Mouse (Mus musculus): Measurements from ENCODE around the gene Defb3. TPM values are rescaled to one million over a fixed set of nuclear protein-coding genes. Genes with fewer than 3 reads are reported as not detected.
"Not testable (repeated sequence)": the region's sequence is repeated elsewhere in the genome, so short reads cannot be mapped to it uniquely, and the experiment has no call there.

Gene Defb3
- not detected in 2 replicates for polyA plus RNA-seq (2015; fragmentation: Nextera tagmentation; extraction: Ambion mirVana)

DNA sequence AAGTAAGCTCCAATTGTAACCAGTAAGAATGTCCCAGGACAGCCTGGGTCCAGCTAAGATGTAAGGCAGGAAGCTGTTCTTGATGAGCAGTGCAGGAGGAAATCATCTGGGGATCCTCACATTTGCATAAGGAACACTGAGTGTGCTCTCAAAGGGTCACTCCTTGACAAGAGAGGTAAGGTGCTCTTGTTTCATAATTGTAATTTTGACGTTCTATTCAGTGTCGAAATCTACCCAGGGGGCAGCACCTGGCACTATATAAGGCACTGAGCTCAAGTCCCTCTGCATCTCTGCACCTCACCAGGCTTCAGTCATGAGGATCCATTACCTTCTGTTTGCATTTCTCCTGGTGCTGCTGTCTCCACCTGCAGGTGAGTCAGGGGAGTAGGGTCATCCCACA is at the start of gene Defb3:
Gene Defb3 (plus strand): TSS at position 301 of the 400 bp plus-strand sequence.
- WGBS = 50% methylated on average over 2 of the region's 2 CpGs
- not testable (repeated sequence) for H3K4me3 ChIP-seq (replicated peaks); ATAC-seq; H3K27ac ChIP-seq; H3K9ac ChIP-seq (replicated peaks); H3K36me3 ChIP-seq; H3K4me1 ChIP-seq (replicated peaks); H3K27me3 ChIP-seq; H3K4me2 ChIP-seq (replicated peaks); H3K9me3 ChIP-seq

GRCm38 (mm10) chr8:19247280-19247679 is 45.9 kb upstream of the Defb3 start, which contains the start of gene Defb5:
Gene Defb5 (plus strand): TSS chr8:19247580.
- WGBS = 93% methylated on average over 5 of the region's 5 CpGs
- ATAC-seq = no peak
- Histone ChIP-seq H3K36me3 (no peaks in the 10 kb centered on the region), H3K4me1 (replicated peaks) (no peaks in the 10 kb centered on the region), H3K27me3 (no peaks in the 10 kb centered on the region), H3K4me3 (replicated peaks) (no peak within 1 kb of the TSS), H3K27ac (no peak within 1 kb of the TSS), H3K4me2 (replicated peaks) (no peak within 1 kb of the TSS), H3K9me3 (0 out of 2 replicates have a peak, but pooled peaks cover 6% of the 10 kb centered on the region), H3K9ac (replicated peaks) (no peak within 1 kb of the TSS)

DNA sequence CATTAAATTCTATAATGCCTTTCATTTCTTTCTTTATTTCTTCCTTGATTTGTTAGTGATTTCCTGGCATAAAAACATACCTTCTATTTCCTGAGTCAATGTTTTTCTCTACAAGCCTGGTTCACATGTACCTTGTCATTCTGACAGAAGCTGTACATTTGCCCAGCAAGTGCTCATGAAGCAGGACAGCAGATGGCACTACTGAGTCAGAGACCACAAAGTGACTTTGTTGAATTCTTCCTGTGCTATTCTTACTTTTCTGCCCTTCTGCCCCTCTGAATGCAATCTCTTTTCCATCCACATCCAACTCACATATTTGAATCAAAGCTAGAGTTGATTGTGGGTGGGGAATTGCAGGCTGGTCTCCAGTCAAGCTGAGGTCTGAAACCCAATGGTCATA is 35.0 kb upstream of the Defb3 start:
- no peak overlapping the region for H3K9ac ChIP-seq (replicated peaks)
- H3K36me3 ChIP-seq = no peaks in the 10 kb centered on the region
- no peak overlapping the region for H3K4me2 ChIP-seq (replicated peaks)
- no peak overlapping the region for H3K4me3 ChIP-seq (replicated peaks)
- peaks cover 5% of the 10 kb centered on the region; the same call in 1 of the 2 replicates for H3K9me3 ChIP-seq
- no peak for ATAC-seq
- no peaks in the 10 kb centered on the region for H3K27me3 ChIP-seq
- H3K27ac ChIP-seq = no peak overlapping the region
- no peaks in the 10 kb centered on the region for H3K4me1 ChIP-seq (replicated peaks)

DNA sequence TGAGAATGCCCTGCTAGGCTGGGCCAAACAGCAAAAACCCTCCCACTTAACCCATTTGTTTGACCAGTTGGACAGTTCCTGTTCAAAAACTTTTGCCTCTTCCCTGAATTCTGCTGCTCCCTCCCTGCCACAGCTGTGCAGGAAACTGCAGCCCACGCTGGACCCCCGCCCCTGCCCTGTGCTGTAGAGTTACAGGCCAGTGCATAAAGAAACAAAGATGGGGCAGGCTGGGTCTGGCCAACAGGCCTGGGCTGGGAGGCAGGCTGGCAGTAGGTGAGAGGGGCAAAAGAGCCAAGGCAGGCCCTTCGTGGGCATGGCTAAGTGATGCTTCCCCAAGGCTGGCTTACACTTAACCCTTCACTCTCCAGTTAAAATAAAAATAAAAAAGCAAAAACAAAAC is 33.5 kb upstream of the Defb3 start:
- no peak overlapping the region for H3K9ac ChIP-seq (replicated peaks)
- no peak overlapping the region for H3K4me3 ChIP-seq (replicated peaks)
- no peak for ATAC-seq
- no peaks in the 10 kb centered on the region for H3K4me1 ChIP-seq (replicated peaks)
- no peak overlapping the region for H3K4me2 ChIP-seq (replicated peaks)
- 63% methylated on average over 3 of the region's 3 CpGs for WGBS
- no peaks in the 10 kb centered on the region for H3K27me3 ChIP-seq
- H3K27ac ChIP-seq = no peak overlapping the region
- H3K9me3 ChIP-seq = 0 out of 2 replicates have a peak, but pooled peaks cover 5% of the 10 kb centered on the region
- no peaks in the 10 kb centered on the region for H3K36me3 ChIP-seq

DNA sequence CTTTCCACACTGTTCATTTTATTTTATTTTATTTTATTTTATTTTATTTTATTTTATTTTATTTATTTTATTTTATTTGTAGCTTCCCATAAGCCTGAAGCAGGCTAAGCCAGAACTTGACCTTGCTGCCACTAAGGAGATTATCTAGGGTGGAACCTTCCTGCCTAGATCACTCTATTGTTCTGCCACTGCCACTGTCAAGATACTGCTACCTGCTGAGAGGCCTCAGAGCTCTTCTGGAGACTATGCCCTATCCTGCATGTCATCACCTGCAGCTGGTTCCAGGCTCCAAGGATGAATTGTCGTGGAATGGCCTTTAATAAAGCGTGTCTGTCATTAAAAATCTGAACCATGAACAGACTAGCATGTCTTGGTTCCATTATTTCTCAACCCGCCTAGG is 5.2 kb downstream of the Defb3 start:
- not testable (repeated sequence) for ATAC-seq; H3K36me3 ChIP-seq; H3K4me2 ChIP-seq (replicated peaks); H3K27ac ChIP-seq; H3K27me3 ChIP-seq; H3K9me3 ChIP-seq; H3K9ac ChIP-seq (replicated peaks); H3K4me3 ChIP-seq (replicated peaks); H3K4me1 ChIP-seq (replicated peaks)
- 57% methylated on average over 3 of the region's 3 CpGs for WGBS

DNA sequence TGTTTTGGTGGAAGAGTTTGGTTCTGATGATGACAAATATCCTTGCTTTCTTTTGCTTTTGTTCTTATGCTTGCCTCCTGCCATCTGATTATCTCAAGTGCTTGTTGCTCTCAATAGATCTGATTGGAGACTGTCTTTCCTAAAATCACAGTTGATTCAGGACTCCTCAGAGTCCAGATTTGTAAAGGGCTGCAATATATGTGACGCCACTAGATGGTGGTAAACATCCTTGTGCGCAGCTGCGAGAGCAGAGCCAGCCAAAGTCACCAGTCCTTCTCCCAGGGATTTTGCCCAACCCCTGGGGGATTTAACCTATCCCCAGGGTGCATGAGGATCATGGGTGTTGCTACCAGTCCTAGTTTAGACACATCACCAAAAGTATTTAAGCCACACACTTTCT is 38.7 kb downstream of the Defb3 start:
- Histone ChIP-seq H3K9me3 (0 out of 2 replicates have a peak, but pooled peaks cover 6% of the 10 kb centered on the region), H3K4me3 (replicated peaks) (no peak overlapping the region), H3K27ac (no peak overlapping the region), H3K4me2 (replicated peaks) (no peak overlapping the region), H3K4me1 (replicated peaks) (no peaks in the 10 kb centered on the region), H3K9ac (replicated peaks) (no peak overlapping the region), H3K36me3 (no peaks in the 10 kb centered on the region), H3K27me3 (no peaks in the 10 kb centered on the region)
- ATAC-seq = no peak
- 7% methylated on average over 3 of the region's 3 CpGs for WGBS

Other genes with a start within 250 kb of the Defb3 start
- gene Defb39, start 228.6 kb upstream of the Defb3 start, polyA plus RNA-seq (2015; fragmentation: Nextera tagmentation; extraction: Ambion mirVana) = not detected in 2 replicates
- gene Defb12, start 178.5 kb upstream of the Defb3 start, polyA plus RNA-seq (2015; fragmentation: Nextera tagmentation; extraction: Ambion mirVana) = not detected in 2 replicates
- not detected in 2 replicates for gene Defb34, start 169.6 kb upstream of the Defb3 start, polyA plus RNA-seq (2015; fragmentation: Nextera tagmentation; extraction: Ambion mirVana)
- gene Gm45826, start 152.6 kb upstream of the Defb3 start, polyA plus RNA-seq (2015; fragmentation: Nextera tagmentation; extraction: Ambion mirVana) = not detected in 2 replicates
- gene Defb14, start 99.0 kb upstream of the Defb3 start, polyA plus RNA-seq (2015; fragmentation: Nextera tagmentation; extraction: Ambion mirVana) = not detected in 2 replicates
- gene Defb4, start 94.7 kb upstream of the Defb3 start, polyA plus RNA-seq (2015; fragmentation: Nextera tagmentation; extraction: Ambion mirVana) = not detected in 2 replicates
- not detected in 2 replicates for gene Defb6, start 67.9 kb upstream of the Defb3 start, polyA plus RNA-seq (2015; fragmentation: Nextera tagmentation; extraction: Ambion mirVana)
- not detected in 2 replicates for gene Defb46, start 53.4 kb upstream of the Defb3 start, polyA plus RNA-seq (2015; fragmentation: Nextera tagmentation; extraction: Ambion mirVana)
- gene Defb5, start 45.8 kb upstream of the Defb3 start, polyA plus RNA-seq (2015; fragmentation: Nextera tagmentation; extraction: Ambion mirVana) = not detected in 2 replicates
- gene Defb8, start 154.2 kb downstream of the Defb3 start, polyA plus RNA-seq (2015; fragmentation: Nextera tagmentation; extraction: Ambion mirVana) = not detected in 2 replicates
- gene Defb7, start 201.7 kb downstream of the Defb3 start, polyA plus RNA-seq (2015; fragmentation: Nextera tagmentation; extraction: Ambion mirVana) = not detected in 2 replicates

All from midbrain, embryonic 13.5 days (tissue).